ENCODE assay signal across 21 mouse cellular contexts in the genomic region with DNA sequence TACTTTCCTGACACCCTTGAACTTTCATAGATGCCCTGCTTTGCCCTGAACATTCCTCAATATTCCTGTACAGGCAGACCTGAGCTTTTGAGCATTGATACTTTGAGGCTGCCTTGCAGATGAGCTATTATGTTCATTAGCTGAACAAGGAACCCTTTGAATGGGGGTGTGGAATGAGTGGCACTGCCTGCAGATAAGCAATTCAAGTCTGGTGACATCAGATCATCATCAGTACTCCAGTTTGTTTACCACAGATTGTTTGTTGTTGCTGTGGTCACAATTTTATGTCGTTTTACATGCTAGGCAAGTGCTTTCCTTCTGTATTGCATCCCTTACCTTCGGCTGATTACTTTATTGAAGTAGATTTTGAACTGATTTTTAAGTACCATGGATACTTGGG. TPM values are rescaled to one million over a fixed set of nuclear protein-coding genes. Genes with fewer than 3 reads are reported as not detected.
DNase-seq lines count a peak whose midpoint lies in the region; ATAC-seq lines count a peak whose summit lies in the region.
"Had no signal": no experiment of that assay in that cellular context is flagged by ENCODE, and none has a peak within 500 bp of the region (broad histone marks: within the 10 kb centered on the region; RNA-seq: fewer than 3 reads in every experiment).

No protein-coding gene starts in this region.

- peak; percentile 79 for ATAC-seq in megakaryocyte-erythroid progenitor cell, adult 5-6 weeks (replicated peaks; ENCODE audit: low FRiP score, low TSS enrichment, poor library complexity, severe bottlenecking)
- ATAC-seq: activated CD4-positive, CD25-positive, alpha-beta regulatory T cell, adult 4 months; CD4-positive, CD25-positive, alpha-beta regulatory T cell, adult 4 months; forebrain, embryonic 13.5 days; forebrain, embryonic 16.5 days; hindbrain, postnatal 0 days had no signal

- DNase-seq in layer of hippocampus, adult 9-11 months = peak; percentile 32
- no peak for DNase-seq in layer of hippocampus, postnatal 36 days
- DNase-seq in brain, adult 2 months (ENCODE audit: low read depth, low spot score) = peak; percentile 61
- no peak for DNase-seq in frontal cortex, postnatal 25 days (ENCODE audit: low spot score in 2 of 2)
- no peak for DNase-seq in lung, postnatal 14 days
- DNase-seq: adrenal gland, adult 8-10 months; adrenal gland, postnatal 25 days; cerebellum, adult 18-20 months; cerebellum, adult 9-10 months; cerebellum, postnatal 14 days; gastrocnemius, adult 2 months; gastrocnemius, postnatal 14 days; heart, adult 18-20 months; heart, postnatal 10 days; heart, postnatal 4 days had no signal

RNA-seq across cellular contexts. Expression of gene Eps15, which starts 16.4 kb away (rescaled TPM):
- 100 to 1,000 TPM; 236 to 254 TPM for total RNA-seq in layer of hippocampus, postnatal 36 days (2021)
- 149 and 169 TPM in 2 replicates for total RNA-seq in megakaryocyte-erythroid progenitor cell, adult 5-6 weeks (2014; fragmentation: Nextera tagmentation)
- 80.8 and 99.9 TPM in 2 replicates for total RNA-seq in megakaryocyte-erythroid progenitor cell, adult 5-6 weeks (2017)

Comparison
In these comparisons a context has a peak if more than half of its experiments do, and no peak if none do; other contexts are left out.
1. DNase-seq: peak in layer of hippocampus, adult 9-11 months (single experiment) and brain, adult 2 months (single experiment); none in layer of hippocampus, postnatal 36 days (0 of 2), frontal cortex, postnatal 25 days (0 of 2) and lung, postnatal 14 days (single experiment).